Mouse (Mus musculus) ES-E14 (cell line): ENCODE measurements around the gene Rsg1. TPM values are rescaled to one million over a fixed set of nuclear protein-coding genes. Genes with fewer than 3 reads are reported as not detected.
A peak's percentile ranks its signal among the peaks of the same experiment; 100 is the strongest.

ENCODE experiments used
- DNase-seq: peaks from one replicate; pipeline ENCODE4 v3.0.0-alpha.2; 2013; ENCODE audit warnings: low read depth, low spot score
- H3K27ac ChIP-seq: 2 replicates; pipeline ENCODE4 v1.5.1; 2012; ENCODE audit warnings: low read depth, mild to moderate bottlenecking, low read length, moderate library complexity, mixed read lengths; ENCODE audit not compliant: poor library complexity, insufficient read depth, severe bottlenecking
- H3K36me3 ChIP-seq: 2 replicates; pipeline ENCODE4 v1.6.1; 2012; ENCODE audit warnings: mild to moderate bottlenecking, low read length, moderate library complexity, mixed read lengths; ENCODE audit not compliant: control insufficient read depth, poor library complexity, insufficient read depth, severe bottlenecking
- H3K4me1 ChIP-seq, 2 experiments: fragments of 150-350 bp in 1 of 2; sonication (generic) in 1 of 2; 2 replicates each; pipeline ENCODE4 v1.6.1; 2012; ENCODE audit warnings: low read length in 2 of 2, mild to moderate bottlenecking in 1 of 2, mixed read lengths in 1 of 2; ENCODE audit not compliant: control insufficient read depth in 2 of 2, insufficient read depth in 2 of 2, poor library complexity in 1 of 2
- H3K4me3 ChIP-seq, 2 experiments: fragments of 150-350 bp in 1 of 2; sonication (generic) in 1 of 2; 2 replicates each; pipeline ENCODE4 v1.5.1; 2012; ENCODE audit warnings: low read length in 2 of 2, low read depth in 1 of 2, mild to moderate bottlenecking in 1 of 2, mixed read lengths in 1 of 2; ENCODE audit not compliant: insufficient read depth in 1 of 2, poor library complexity in 1 of 2, severe bottlenecking in 1 of 2
- H3K9ac ChIP-seq: 2 replicates; pipeline ENCODE4 v1.6.1; 2012; ENCODE audit warnings: low read depth, mild to moderate bottlenecking, low read length, mixed read lengths; ENCODE audit not compliant: poor library complexity, insufficient read depth, severe bottlenecking
- H3K9me3 ChIP-seq: fragments of 150-350 bp; sonication (generic); 2 replicates; pipeline ENCODE4 v1.6.1; 2012; ENCODE audit warnings: low read depth, mild to moderate bottlenecking, low read length; ENCODE audit not compliant: control insufficient read depth, insufficient read depth
- CHD2 ChIP-seq: IDR thresholded peaks from 2 replicates; pipeline ENCODE4 v1.6.1; 2014; ENCODE audit warnings: mild to moderate bottlenecking, low read depth, low read length, inconsistent platforms
- HCFC1 ChIP-seq: IDR thresholded peaks from 2 replicates; pipeline ENCODE4 v1.6.1; 2012; ENCODE audit warnings: low read length, inconsistent platforms, borderline replicate concordance; ENCODE audit not compliant: insufficient read depth
- MAFK ChIP-seq: IDR thresholded peaks from 2 replicates; pipeline ENCODE4 v1.6.1; 2014; ENCODE audit warnings: mild to moderate bottlenecking, low read depth, low read length, inconsistent platforms; ENCODE audit not compliant: insufficient read depth
- ZC3H11A ChIP-seq: IDR thresholded peaks from 2 replicates; pipeline ENCODE4 v1.6.1; 2012; ENCODE audit warnings: low read depth, mild to moderate bottlenecking, inconsistent platforms, low read length, borderline replicate concordance
- ZNF384 ChIP-seq: IDR thresholded peaks from 2 replicates; pipeline ENCODE4 v1.6.1; 2012; ENCODE audit warnings: low read depth, low read length, inconsistent platforms
- in situ Hi-C, 2 experiments: fragments of 600-800 bp; cut with MboI; formaldehyde crosslinking; loops; one replicate each; pipeline ENCODE4 v1.15.1; 2025; ENCODE audit warnings: low sequenced_read_pairs in 2 of 2, inconsistent platforms in 1 of 2; ENCODE audit not compliant: unreplicated experiment in 2 of 2
- total RNA-seq: library from RNA; depleted of rRNA; stranded (reverse); fragments of 300-350 nt; gene quantifications from 2 replicates; pipeline ENCODE4 v1.2.3, GENCODE M21; 2012

Rsg1 gene
- total RNA-seq, 1 experiment, result 2.9 TPM

- in situ Hi-C loops, result no loop called here
- Histone ChIP-seq H3K4me1 (peaks cover 0 to 9% of the 10 kb centered on the region in 2 experiments; a peak in 1 of 4 replicates), H3K9ac (no peak overlapping the region), H3K36me3 (no peaks in the 10 kb centered on the region), H3K4me3 (no peak overlapping the region), H3K27ac (no peak overlapping the region), H3K9me3 (no peaks in the 10 kb centered on the region)
- DNase-seq, result no peak
- TF ChIP-seq CHD2 (no peak), HCFC1 (no peak), ZNF384 (no peak), ZC3H11A (no peak), MAFK (no peak)
Observed at GRCm38 (mm10) chr4:141233196-141233595, 19.4 kb downstream of the Rsg1 start.

- in situ Hi-C loops, result no loop called here
- no peak for DNase-seq
- H3K27ac ChIP-seq, result no peak overlapping the region
- H3K4me3 ChIP-seq, result no peak overlapping the region
- H3K36me3 ChIP-seq, result no peaks in the 10 kb centered on the region
- H3K4me1 ChIP-seq, result peaks cover 6 to 7% of the 10 kb centered on the region in 2 experiments; a peak in 3 of 4 replicates
- no peak for TF ChIP-seq MAFK
- no peak for TF ChIP-seq HCFC1
- TF ChIP-seq ZC3H11A, result no peak
- no peak for TF ChIP-seq ZNF384
- no peak for TF ChIP-seq CHD2
- no peaks in the 10 kb centered on the region for H3K9me3 ChIP-seq
- H3K9ac ChIP-seq, result no peak overlapping the region
Observed at GRCm38 (mm10) chr4:141235537-141236111, 21.9 kb downstream of the Rsg1 start.

- H3K4me1 ChIP-seq, result peaks cover 12 to 14% of the 10 kb centered on the region in 2 experiments
- H3K4me3 ChIP-seq, result no peak overlapping the region
- no peak for DNase-seq
- in situ Hi-C loops, result no loop called here
- H3K27ac ChIP-seq, result no peak overlapping the region
- TF ChIP-seq MAFK (no peak), ZC3H11A (no peak), HCFC1 (no peak), CHD2 (no peak), ZNF384 (no peak)
- no peak overlapping the region for H3K9ac ChIP-seq
- H3K9me3 ChIP-seq, result no peaks in the 10 kb centered on the region
- H3K36me3 ChIP-seq, result no peaks in the 10 kb centered on the region
Observed at GRCm38 (mm10) chr4:141236856-141237255, 23.1 kb downstream of the Rsg1 start.

GRCm38 (mm10) chr4:141238492-141239387 lies 25.0 kb downstream of the Rsg1 start:
- H3K27ac ChIP-seq, result no peak overlapping the region
- peak overlapping the region; percentile 32; the same call in 1 of the 2 replicates for H3K9ac ChIP-seq
- H3K4me3 ChIP-seq, result peak overlapping the region; percentile 61 to 71
- H3K36me3 ChIP-seq, result no peaks in the 10 kb centered on the region
- TF ChIP-seq HCFC1 (no peak), MAFK (0 out of 2 replicates have a peak, but pooled peaks have one; percentile 38)
- in situ Hi-C loops, result no loop called here
- no peaks in the 10 kb centered on the region for H3K9me3 ChIP-seq
- DNase-seq, result no peak
- H3K4me1 ChIP-seq, result peaks cover 12 to 21% of the 10 kb centered on the region in 2 experiments
